Mouse (Mus musculus) adrenal gland, adult 10 weeks (tissue): Measurements from ENCODE around the gene Lrcol1. TPM values are rescaled to one million over a fixed set of nuclear protein-coding genes. Genes with fewer than 3 reads are reported as not detected.

Source experiments
- polyA plus RNA-seq: library from polyadenylated mRNA; stranded (reverse); fragments of 350-450 nt; fragmentation: Illumina TruSeq; extraction: RNeasy Lipid Tissue Mini Kit (QIAGEN cat#74804); gene quantifications from one replicate; pipeline ENCODE4 v1.2.3, GENCODE M21; 2014; ENCODE audit warnings: low read depth, low replicate concordance

Gene Lrcol1
- not detected for polyA plus RNA-seq

DNA sequence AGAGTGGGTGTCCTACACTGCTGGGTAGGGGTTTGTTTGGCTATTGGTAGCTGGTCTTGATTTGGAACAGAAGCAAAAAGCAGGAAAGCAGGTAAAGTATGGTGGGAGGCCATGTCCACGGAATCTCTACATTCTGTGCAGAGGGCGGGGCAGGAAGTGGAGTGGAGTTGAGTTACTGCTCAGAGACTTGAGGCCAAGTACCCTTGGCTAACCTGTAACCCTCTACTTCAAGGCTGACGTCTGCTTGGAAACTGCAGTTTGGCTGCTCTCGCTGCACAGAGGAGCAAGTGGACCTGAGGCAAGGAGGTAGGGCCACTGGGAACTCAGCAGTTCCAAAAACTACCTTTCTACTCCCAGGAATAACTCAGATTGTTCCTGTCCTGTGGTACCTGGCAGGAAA is at the start of gene Lrcol1:
Gene Lrcol1 (plus strand): TSS at position 207 of the 400 bp plus-strand sequence.

DNA sequence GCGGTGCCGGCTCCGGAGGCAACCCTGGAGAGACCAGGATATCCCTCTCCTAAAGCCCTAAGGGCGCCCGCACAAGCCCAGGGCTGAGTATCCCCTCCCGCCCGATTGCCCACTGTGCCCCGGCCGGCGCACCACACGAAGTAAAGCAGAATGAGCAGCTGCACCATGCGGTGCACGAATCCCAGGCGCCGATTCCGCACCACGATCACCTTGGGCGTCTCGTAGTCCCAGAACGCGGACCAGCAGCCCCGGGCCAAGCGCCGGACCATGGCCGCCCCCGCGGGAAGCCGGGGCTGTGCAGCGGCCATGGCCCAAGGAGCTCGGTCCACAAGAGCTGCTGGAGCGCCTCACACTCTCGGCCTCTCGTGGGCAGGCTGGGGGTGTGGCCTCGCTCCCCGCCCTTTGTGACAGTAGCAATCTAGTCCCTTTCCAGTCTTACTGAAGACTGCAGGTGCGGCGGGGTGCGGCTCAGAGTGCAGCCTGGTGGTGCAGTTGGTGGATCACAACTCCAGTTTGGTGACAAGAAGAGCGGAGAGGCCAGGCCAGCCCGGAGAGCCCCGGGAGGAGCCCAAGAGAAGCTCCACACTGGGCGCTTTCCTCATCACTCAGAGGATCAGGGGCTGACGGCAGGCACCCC is 1.8 kb upstream of the Lrcol1 start, which contains the start of gene P2rx2:
Gene P2rx2 (minus strand): TSS at position 565 of the 637 bp plus-strand sequence.

Other genes with a start within 250 kb of the Lrcol1 start
- gene Plcxd1, start 244.8 kb upstream of the Lrcol1 start, polyA plus RNA-seq: not detected
- not detected for gene Gtpbp6, start 236.5 kb upstream of the Lrcol1 start, polyA plus RNA-seq
- gene Zfp605, start 234.6 kb upstream of the Lrcol1 start, polyA plus RNA-seq: 17.5 TPM
- 20.0 TPM for gene Chfr, start 208.9 kb upstream of the Lrcol1 start, polyA plus RNA-seq
- 21.9 TPM for gene Golga3, start 168.0 kb upstream of the Lrcol1 start, polyA plus RNA-seq
- gene Ankle2, start 113.7 kb upstream of the Lrcol1 start, polyA plus RNA-seq: 76.6 TPM
- gene Pgam5, start 74.8 kb upstream of the Lrcol1 start, polyA plus RNA-seq: 46.5 TPM
- gene Pxmp2, start 58.5 kb upstream of the Lrcol1 start, polyA plus RNA-seq: 8.0 TPM
- gene Pole, start 58.4 kb upstream of the Lrcol1 start, polyA plus RNA-seq: 2.6 TPM
- gene P2rx2, start 1.5 kb upstream of the Lrcol1 start, polyA plus RNA-seq: not detected
- 6.1 TPM for gene Fbrsl1, start 103.8 kb downstream of the Lrcol1 start, polyA plus RNA-seq
- gene Galnt9, start 199.6 kb downstream of the Lrcol1 start, polyA plus RNA-seq: not detected